Mouse (Mus musculus) limb, embryonic 14.5 days (tissue): Measurements from ENCODE around the gene Eif2b2. TPM values are rescaled to one million over a fixed set of nuclear protein-coding genes. Genes with fewer than 3 reads are reported as not detected.

ENCODE experiments used
- ATAC-seq: fragments of 200-750 bp; cut with Nextera tagmentation; 2 replicates; pipeline ENCODE4 v1.8.0; 2017; ENCODE audit warnings: low read depth, moderate number of reproducible peaks, moderate TSS enrichment; ENCODE audit not compliant: low FRiP score
- DNase-seq: peaks from one replicate; pipeline ENCODE4 v3.0.0-alpha.2; 2015; ENCODE audit warnings: low spot score
- H3K27ac ChIP-seq: fragments of 300-500 bp; sonication (generic); replicated peaks from 2 replicates; pipeline ENCODE4 v1.5.1; 2014; ENCODE audit warnings: low read depth, mild to moderate bottlenecking, low read length, moderate library complexity, mixed read lengths
- H3K27me3 ChIP-seq: fragments of 300-500 bp; sonication (generic); 2 replicates; pipeline ENCODE4 v1.6.1; 2014; ENCODE audit warnings: low read length, mixed read lengths; ENCODE audit not compliant: control insufficient read depth, insufficient read depth
- H3K36me3 ChIP-seq: fragments of 300-500 bp; sonication (generic); 2 replicates; pipeline ENCODE4 v1.6.1; 2014; ENCODE audit warnings: mild to moderate bottlenecking, low read length, moderate library complexity, mixed read lengths; ENCODE audit not compliant: control insufficient read depth, insufficient read depth
- H3K4me1 ChIP-seq: fragments of 300-500 bp; sonication (generic); 2 replicates; pipeline ENCODE4 v1.6.1; 2014; ENCODE audit warnings: antibody characterized with exemption, low read length, mixed read lengths; ENCODE audit not compliant: control insufficient read depth, insufficient read depth
- H3K4me2 ChIP-seq: fragments of 300-500 bp; sonication (generic); replicated peaks from 2 replicates; pipeline ENCODE4 v1.6.1; 2014; ENCODE audit warnings: low read depth, mild to moderate bottlenecking, low read length, moderate library complexity; ENCODE audit not compliant: severe bottlenecking
- H3K4me3 ChIP-seq: fragments of 300-500 bp; sonication (generic); replicated peaks from 2 replicates; pipeline ENCODE4 v1.5.1; 2014; ENCODE audit warnings: low read length
- H3K9ac ChIP-seq: fragments of 300-500 bp; sonication (generic); 2 replicates; pipeline ENCODE4 v1.6.1; 2014; ENCODE audit warnings: mild to moderate bottlenecking, low read depth, low read length, moderate library complexity; ENCODE audit not compliant: severe bottlenecking
- H3K9me3 ChIP-seq: fragments of 300-500 bp; sonication (generic); 2 replicates; pipeline ENCODE4 v1.6.1; 2016; ENCODE audit warnings: low read length; ENCODE audit not compliant: control insufficient read depth
- POLR2A ChIP-seq: fragments of 200-500 bp; IDR thresholded peaks from 2 replicates; pipeline ENCODE4 v1.8.0; 2012; ENCODE audit warnings: inconsistent platforms, mild to moderate bottlenecking, moderate library complexity, borderline replicate concordance; ENCODE audit not compliant: insufficient read depth, insufficient read length; ENCODE audit errors: extremely low read depth
- WGBS: fragments of 180-500 bp; shearing (Covaris S2); extraction: QIAGEN DNeasy Blood & Tissue Kit; methylation state at CpG from one replicate; pipeline ENCODE4 v1.1.7; 2014; 5-methylcytosine and 5-hydroxymethylcytosine counted together
- polyA plus RNA-seq, 2 experiments: library from polyadenylated mRNA; depleted of rRNA in 1 of 2; stranded (reverse) in 1 of 2; unstranded in 1 of 2; fragments of >200 nt; fragmentation: Nextera tagmentation in 1 of 2; extraction: Ambion mirVana in 1 of 2; gene quantifications; 2 replicates each; pipeline versions ENCODE4 v1.2.1 to v1.2.3; 2012 to 2014

The Eif2b2 gene
- polyA plus RNA-seq, 2 experiments: 79.6 to 109 TPM

- Histone ChIP-seq H3K9me3 (no peaks in the 10 kb centered on the region), H3K4me2 (no peak overlapping the region), H3K27me3 (no peaks in the 10 kb centered on the region), H3K4me1 (no peaks in the 10 kb centered on the region; the same call in 1 of the 2 replicates), H3K9ac (no peak overlapping the region), H3K4me3 (no peak overlapping the region), H3K36me3 (no peaks in the 10 kb centered on the region), H3K27ac (no peak overlapping the region)
- TF ChIP-seq POLR2A: no peak
- peak; percentile 15; the same call in 1 of the 2 replicates for ATAC-seq
- 38% methylated on average over 7 of the region's 7 CpGs for WGBS
- DNase-seq: no peak
These were observed 10.5 kb upstream of the Eif2b2 start for GRCm38 (mm10) chr12:85208687-85209199.

GRCm38 (mm10) chr12:85215031-85215430 lies 4.2 kb upstream of the Eif2b2 start:
- DNase-seq (no peak), ATAC-seq (no peak)
- no peak for TF ChIP-seq POLR2A
- Histone ChIP-seq H3K4me1 (peaks cover 7% of the 10 kb centered on the region; the same call in 1 of the 2 replicates), H3K36me3 (no peaks in the 10 kb centered on the region), H3K27ac (no peak overlapping the region), H3K9ac (no peak overlapping the region), H3K4me2 (no peak overlapping the region), H3K9me3 (no peaks in the 10 kb centered on the region), H3K27me3 (no peaks in the 10 kb centered on the region), H3K4me3 (no peak overlapping the region)
- WGBS: 52% methylated on average over 5 of the region's 5 CpGs

- DNase-seq (no peak), ATAC-seq (no peak)
- peaks cover 18% of the 10 kb centered on the region for H3K4me1 ChIP-seq
- no peaks in the 10 kb centered on the region for H3K9me3 ChIP-seq
- H3K27me3 ChIP-seq: no peaks in the 10 kb centered on the region
- no peak overlapping the region for H3K9ac ChIP-seq
- no peak for TF ChIP-seq POLR2A
- 77% methylated on average over 2 of the region's 2 CpGs for whole genome bisulfite sequencing
- H3K4me3 ChIP-seq: no peak overlapping the region
- H3K36me3 ChIP-seq: peaks cover 22% of the 10 kb centered on the region
- no peak overlapping the region for H3K27ac ChIP-seq
- no peak overlapping the region for H3K4me2 ChIP-seq
These were observed 1.5 kb upstream of the Eif2b2 start for GRCm38 (mm10) chr12:85217733-85218310.

- Histone ChIP-seq H3K36me3 (peaks cover 43% of the 10 kb centered on the region), H3K27me3 (no peaks in the 10 kb centered on the region), H3K9me3 (no peaks in the 10 kb centered on the region), H3K4me1 (peaks cover 18% of the 10 kb centered on the region), H3K4me2 (peak overlapping the region; percentile 83), H3K4me3 (peak overlapping the region; percentile 86), H3K27ac (peak overlapping the region; percentile 65), H3K9ac (peak overlapping the region; percentile 66)
- no peak for TF ChIP-seq POLR2A
- ATAC-seq (no peak), DNase-seq (no peak)
- WGBS: 4% methylated on average over 11 of the region's 12 CpGs
These were observed 617 bp downstream of the Eif2b2 start for GRCm38 (mm10) chr12:85219905-85220290.

- no peaks in the 10 kb centered on the region for H3K27me3 ChIP-seq
- H3K4me1 ChIP-seq: no peaks in the 10 kb centered on the region
- peak; percentile 65 for DNase-seq
- H3K4me2 ChIP-seq: no peak overlapping the region
- H3K9me3 ChIP-seq: no peaks in the 10 kb centered on the region
- WGBS: 38% methylated on average over 7 of the region's 7 CpGs
- ATAC-seq: peak; percentile 89
- H3K27ac ChIP-seq: no peak overlapping the region
- H3K4me3 ChIP-seq: no peak overlapping the region
- peaks cover 44% of the 10 kb centered on the region for H3K36me3 ChIP-seq
- H3K9ac ChIP-seq: no peak overlapping the region
- no peak for TF ChIP-seq POLR2A
These were observed 7.9 kb downstream of the Eif2b2 start for GRCm38 (mm10) chr12:85227227-85227626.
